Mouse (Mus musculus): ENCODE results near the gene Pdk2.

GRCm38 (mm10) chr11:95082896-95083295 is 41.7 kb upstream of the Pdk2 start:
- TF ChIP-seq CTCF (IDR thresholded peaks at IDR 0.05; ENCODE audit: extremely low read depth, insufficient read length, insufficient replicate concordance, low read depth, low read length) (no peak), POLR2A (IDR thresholded peaks at IDR 0.05; ENCODE audit: low read depth, low read length) (no peak)
